Mouse (Mus musculus): ENCODE measurements around the gene Dmc1. TPM values are rescaled to one million over a fixed set of nuclear protein-coding genes. Genes with fewer than 3 reads are reported as not detected.
A peak's percentile ranks its signal among the peaks of the same experiment; 100 is the strongest.

The Dmc1 gene
- total RNA-seq (2021), result 3.1 TPM in 2 replicates
- long read RNA-seq, experiment 1, partial matches to known transcripts, result 0 of 3 reads
- long read RNA-seq, experiment 1, other reads (novel, unspliced or antisense), result 0 of 3 reads
- long read RNA-seq, experiment 2, partial matches to known transcripts, result 0 of 1 reads
- long read RNA-seq, experiment 2, other reads (novel, unspliced or antisense), result 0 of 1 reads

- DNase-seq, result peak; percentile 82
Observed at GRCm38 (mm10) chr15:79604990-79605665, at the start of gene Dmc1. Gene Dmc1, minus strand, starts transcription at chr15:79605109.

GRCm38 (mm10) chr15:79651481-79651880 lies 46.6 kb upstream of the Dmc1 start:
- peak; percentile 51 for DNase-seq

- DNase-seq, result peak; percentile 54
Observed at GRCm38 (mm10) chr15:79650569-79650968, 45.7 kb upstream of the Dmc1 start.

GRCm38 (mm10) chr15:79648130-79648529 lies 43.2 kb upstream of the Dmc1 start:
- no peak for DNase-seq

- no peak for DNase-seq
Observed at GRCm38 (mm10) chr15:79645483-79645882, 40.6 kb upstream of the Dmc1 start.

GRCm38 (mm10) chr15:79641135-79641817 lies 36.4 kb upstream of the Dmc1 start:
- DNase-seq, result no peak

GRCm38 (mm10) chr15:79630471-79630870 lies 25.6 kb upstream of the Dmc1 start:
- no peak for DNase-seq

- no peak for DNase-seq
Observed at GRCm38 (mm10) chr15:79619770-79620414, 15.0 kb upstream of the Dmc1 start.

GRCm38 (mm10) chr15:79618456-79618855 lies 13.5 kb upstream of the Dmc1 start:
- no peak for DNase-seq

- no peak for DNase-seq
Observed at GRCm38 (mm10) chr15:79617135-79617534, 12.2 kb upstream of the Dmc1 start.

- DNase-seq, result no peak
Observed at GRCm38 (mm10) chr15:79616729-79617128, 11.8 kb upstream of the Dmc1 start.

GRCm38 (mm10) chr15:79615501-79615900 lies 10.6 kb upstream of the Dmc1 start:
- DNase-seq, result peak; percentile 60

- no peak for DNase-seq
Observed at GRCm38 (mm10) chr15:79609226-79609625, 4.3 kb upstream of the Dmc1 start.

- DNase-seq, result no peak
Observed at GRCm38 (mm10) chr15:79608214-79608613, 3.3 kb upstream of the Dmc1 start.

GRCm38 (mm10) chr15:79607757-79608156 lies 2.8 kb upstream of the Dmc1 start:
- DNase-seq, result peak; percentile 49

GRCm38 (mm10) chr15:79606161-79606560 lies 1.3 kb upstream of the Dmc1 start:
- DNase-seq, result no peak

- no peak for DNase-seq
Observed at GRCm38 (mm10) chr15:79600176-79600575, 4.7 kb downstream of the Dmc1 start.

- no peak for DNase-seq
Observed at GRCm38 (mm10) chr15:79598715-79599114, 6.2 kb downstream of the Dmc1 start.

GRCm38 (mm10) chr15:79581581-79581980 lies 23.3 kb downstream of the Dmc1 start:
- DNase-seq, result no peak

- DNase-seq, result no peak
Observed at GRCm38 (mm10) chr15:79577671-79578426, 27.1 kb downstream of the Dmc1 start.

GRCm38 (mm10) chr15:79576947-79577346 lies 28.0 kb downstream of the Dmc1 start:
- DNase-seq, result no peak

- DNase-seq, result no peak
Observed at GRCm38 (mm10) chr15:79575543-79576222, 29.2 kb downstream of the Dmc1 start.

Data from adrenal gland, postnatal 14 days (tissue).